Mouse (Mus musculus) testis, adult 2 months (tissue): ENCODE data around the gene Cdipt.

Experiments used
- CTCF ChIP-seq: fragments of 200-500 bp; IDR thresholded peaks from 2 replicates; pipeline ENCODE4 v1.5.1; 2012; ENCODE audit warnings: low read depth, mild to moderate bottlenecking, inconsistent platforms, low read length, moderate library complexity; ENCODE audit not compliant: control insufficient read depth, insufficient read depth, insufficient replicate concordance
- POLR2A ChIP-seq: fragments of 200-500 bp; IDR thresholded peaks from 2 replicates; pipeline ENCODE4 v1.6.1; 2012; ENCODE audit warnings: low read depth, mild to moderate bottlenecking, inconsistent platforms, low read length, moderate library complexity; ENCODE audit not compliant: control insufficient read depth

DNA sequence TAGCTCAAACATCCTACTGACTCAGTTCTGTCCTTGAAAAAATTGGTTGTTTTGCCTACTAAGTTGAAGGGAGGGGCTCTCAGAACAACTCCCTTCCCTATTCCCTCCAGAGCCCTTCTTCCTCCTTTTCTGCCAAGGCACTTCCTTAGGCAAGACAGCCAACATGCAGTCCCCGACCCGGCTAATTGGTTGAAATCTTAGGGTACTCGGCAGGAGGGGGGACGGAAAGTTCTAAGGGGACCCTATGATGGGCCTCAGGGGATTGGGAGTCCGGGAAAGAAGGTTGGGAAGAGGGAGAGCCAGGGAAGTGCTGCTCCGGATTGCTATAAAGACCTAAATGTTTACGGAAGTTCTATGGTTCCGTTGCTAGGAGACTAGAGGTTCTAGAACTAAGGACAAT is 221 bp upstream of the Cdipt start:
- TF ChIP-seq CTCF (no peak), POLR2A (no peak; the same call in 1 of the 2 replicates)
